Mouse (Mus musculus) kidney, postnatal 36 days (tissue): ENCODE measurements around the gene Gm20716.

ENCODE experiments used
- DNase-seq, 2 experiments: peaks; one replicate each; pipeline ENCODE4 v3.0.0; 2021 to 2022; ENCODE audit warnings: mixed read lengths in 2 of 2

Gene Gm20716

DNA sequence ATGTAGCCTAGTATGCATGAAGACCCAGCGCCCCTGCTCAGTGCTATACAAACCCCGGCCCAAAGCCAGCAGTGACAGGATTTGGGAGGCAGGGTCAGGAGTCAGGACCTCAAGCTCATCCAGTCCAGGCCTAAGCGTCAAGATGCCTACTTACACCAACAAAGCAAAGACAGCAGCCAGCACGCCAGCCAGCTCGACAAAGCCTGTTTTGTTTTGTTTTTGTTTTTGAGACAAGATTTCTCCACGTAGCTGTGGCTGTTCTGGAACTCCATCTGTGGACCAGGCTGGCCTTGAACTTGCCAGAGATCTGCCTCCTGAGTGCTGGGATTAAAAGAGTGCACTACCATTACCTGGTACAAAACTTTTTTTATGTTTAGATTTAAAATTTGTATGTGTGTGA lies 6.8 kb downstream of the Gm20716 start:
- no peak for DNase-seq

- DNase-seq: peak in 1 of 2 experiments; percentile 36
Observed at GRCm38 (mm10) chr2:168213788-168214397, 16.3 kb downstream of the Gm20716 start.

DNA sequence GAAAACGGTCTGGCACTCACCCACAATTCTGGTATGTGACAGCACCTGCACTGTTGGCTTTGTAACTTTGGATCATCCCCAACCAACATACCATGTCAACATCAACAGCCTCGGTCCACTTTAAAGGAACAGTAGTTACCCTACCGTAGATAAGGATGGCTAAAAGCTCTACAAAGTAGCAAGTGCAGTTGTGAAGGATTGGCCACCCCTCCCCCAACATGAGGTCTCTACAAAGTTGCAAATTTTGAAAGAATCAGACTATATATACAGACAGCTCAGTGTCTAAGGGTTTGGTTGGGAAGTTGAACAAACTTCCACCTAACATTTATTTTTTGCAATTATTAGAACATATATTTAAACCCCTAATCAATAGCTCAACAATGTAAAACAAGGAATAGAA lies 22.3 kb downstream of the Gm20716 start:
- no peak for DNase-seq

- peak; percentile 95 to 97 for DNase-seq
Observed at GRCm38 (mm10) chr2:168206725-168207644, 23.2 kb downstream of the Gm20716 start, which contains the start of gene Adnp. Adnp (minus strand) TSS chr2:168207112.

DNA sequence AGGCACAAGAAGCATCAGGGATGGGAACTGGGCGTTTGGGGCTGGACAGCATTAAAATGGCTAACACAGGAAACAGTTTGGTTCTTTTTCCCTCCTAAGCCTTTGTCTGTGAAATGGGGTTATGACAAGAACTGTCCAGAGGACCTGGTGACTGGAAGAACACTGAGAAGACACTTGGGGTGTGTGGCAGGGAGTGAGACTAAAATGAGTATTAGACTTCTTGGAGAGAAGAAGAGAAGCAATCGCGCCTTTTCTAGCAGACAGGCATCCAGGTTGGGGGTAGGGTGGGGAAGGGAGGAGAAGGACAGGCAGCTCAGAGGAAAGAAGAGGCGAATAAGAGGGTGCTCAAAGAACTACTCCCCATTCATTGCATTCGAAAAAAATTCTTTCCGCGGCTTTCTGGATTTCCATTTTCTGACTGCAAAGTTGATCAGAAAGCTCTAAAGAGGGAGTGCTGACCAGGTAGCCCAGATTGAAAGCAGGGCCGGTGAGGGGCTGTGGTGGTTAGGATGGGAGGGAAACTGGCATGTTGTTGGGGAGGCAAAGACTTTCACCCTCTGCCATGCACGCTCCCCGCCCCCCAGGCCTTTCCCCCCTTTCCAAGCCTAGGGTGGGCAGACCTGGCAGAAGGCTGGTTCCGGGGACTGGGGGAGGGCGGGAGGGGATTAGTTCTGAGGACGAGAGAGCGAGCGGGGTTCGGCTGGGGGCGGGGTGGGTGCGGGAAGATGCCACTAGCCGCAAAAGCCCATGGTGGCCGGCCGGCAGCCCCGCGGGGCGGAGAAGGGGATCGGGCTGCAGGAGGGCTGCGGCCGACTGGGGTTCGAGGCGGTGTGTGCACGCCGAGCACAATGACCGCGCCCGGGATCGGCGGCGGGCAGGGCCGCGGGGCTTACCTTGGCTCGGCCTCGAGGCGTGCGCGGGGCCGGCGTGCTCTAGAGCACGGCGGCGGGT lies 24.2 kb downstream of the Gm20716 start:
- peak in 1 of 2 experiments; percentile 42 for DNase-seq

GRCm38 (mm10) chr2:168205265-168205664 lies 24.9 kb downstream of the Gm20716 start:
- peak; percentile 93 to 96 for DNase-seq

GRCm38 (mm10) chr2:168204476-168204999 lies 25.6 kb downstream of the Gm20716 start:
- no peak for DNase-seq

GRCm38 (mm10) chr2:168200014-168200691 lies 30.0 kb downstream of the Gm20716 start:
- no peak for DNase-seq

DNA sequence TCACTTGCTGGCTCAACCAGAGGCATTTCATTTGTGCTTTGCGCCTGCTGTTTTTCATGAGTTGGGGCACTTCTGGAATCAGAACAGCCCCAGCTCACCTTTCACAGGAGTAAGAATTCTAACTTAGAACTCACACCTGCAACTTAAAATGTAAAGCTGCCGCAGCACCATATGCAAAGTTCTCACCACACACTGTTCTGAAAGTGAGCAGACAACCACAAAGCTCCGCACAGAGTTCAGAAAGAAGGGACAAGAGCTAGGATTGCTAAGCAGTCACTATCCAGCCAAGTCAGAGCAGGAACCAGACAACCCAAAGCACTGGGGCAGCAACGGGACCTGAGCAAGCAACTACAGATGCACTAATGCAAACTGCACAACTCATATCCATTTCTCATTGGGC lies 30.7 kb downstream of the Gm20716 start:
- no peak for DNase-seq

GRCm38 (mm10) chr2:168198421-168198820 lies 31.7 kb downstream of the Gm20716 start:
- no peak for DNase-seq

DNA sequence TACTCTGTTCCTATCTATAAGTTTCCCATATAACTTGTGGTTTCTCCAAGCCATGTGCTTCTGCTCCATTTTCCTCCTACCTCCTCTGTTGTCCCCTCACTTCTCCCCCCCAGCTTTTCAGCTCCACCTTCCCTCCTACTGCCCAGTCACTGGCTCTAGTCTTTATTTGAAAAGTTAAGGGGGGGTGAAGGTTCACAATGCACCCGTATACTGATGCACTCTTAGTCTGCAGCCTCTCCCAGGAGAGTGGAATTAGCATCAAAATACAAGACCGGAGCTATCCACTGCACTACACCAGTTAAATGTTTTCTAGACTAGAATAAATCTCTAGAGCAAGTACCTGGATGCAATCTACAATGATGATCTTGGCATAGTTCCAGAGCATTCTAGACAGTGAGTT lies 34.4 kb downstream of the Gm20716 start:
- no peak for DNase-seq

- DNase-seq: no peak
Observed at GRCm38 (mm10) chr2:168193685-168194084, 36.5 kb downstream of the Gm20716 start.

- DNase-seq: no peak
Observed at GRCm38 (mm10) chr2:168191856-168192255, 38.3 kb downstream of the Gm20716 start.

DNA sequence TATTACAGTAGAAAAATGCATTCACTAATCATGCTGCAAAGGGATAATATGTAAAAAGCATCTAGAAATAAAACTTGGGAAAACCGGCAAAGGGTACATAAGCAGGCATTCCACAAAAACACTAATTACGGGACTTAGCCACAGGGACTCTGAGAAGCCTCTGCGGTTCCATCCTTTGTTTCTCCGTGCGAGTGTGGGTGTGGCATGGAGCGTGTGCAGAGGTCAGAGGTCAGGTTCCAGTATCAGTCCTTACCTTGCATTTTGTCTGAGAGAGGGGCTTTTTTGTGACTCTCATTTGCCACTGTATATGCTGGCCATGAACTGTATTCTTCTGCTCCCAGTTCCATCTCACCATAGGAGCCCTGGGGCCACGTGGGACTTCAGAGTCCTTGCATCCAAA lies 54.2 kb downstream of the Gm20716 start:
- DNase-seq: no peak

DNA sequence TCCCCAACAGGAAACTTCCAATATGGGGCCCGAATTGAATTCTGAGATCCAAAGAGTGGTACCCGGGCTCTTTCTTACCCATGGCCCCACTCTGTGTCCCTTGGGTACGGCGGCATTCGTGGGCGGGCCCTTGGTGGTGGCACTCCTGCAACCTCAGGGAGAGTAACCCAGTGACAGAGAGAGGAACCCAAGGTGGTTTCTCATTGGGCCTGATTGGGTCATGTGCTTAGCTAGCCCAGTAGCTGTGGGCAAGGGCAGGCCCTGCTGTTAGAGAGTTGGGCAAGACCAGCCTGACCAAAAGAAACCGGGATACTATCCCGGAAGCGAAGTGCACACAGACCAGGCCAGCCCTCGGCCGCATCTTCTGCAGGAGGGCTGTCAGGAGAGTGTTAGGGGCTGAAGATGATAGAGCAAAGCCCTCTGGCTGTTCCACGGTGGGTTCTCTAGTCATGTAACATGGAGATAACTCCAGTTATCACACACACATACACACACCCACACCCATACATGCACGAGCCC lies 59.9 kb downstream of the Gm20716 start:
- DNase-seq: peak; percentile 85 to 88

GRCm38 (mm10) chr2:168169800-168170113 lies 60.4 kb downstream of the Gm20716 start:
- DNase-seq: no peak

DNA sequence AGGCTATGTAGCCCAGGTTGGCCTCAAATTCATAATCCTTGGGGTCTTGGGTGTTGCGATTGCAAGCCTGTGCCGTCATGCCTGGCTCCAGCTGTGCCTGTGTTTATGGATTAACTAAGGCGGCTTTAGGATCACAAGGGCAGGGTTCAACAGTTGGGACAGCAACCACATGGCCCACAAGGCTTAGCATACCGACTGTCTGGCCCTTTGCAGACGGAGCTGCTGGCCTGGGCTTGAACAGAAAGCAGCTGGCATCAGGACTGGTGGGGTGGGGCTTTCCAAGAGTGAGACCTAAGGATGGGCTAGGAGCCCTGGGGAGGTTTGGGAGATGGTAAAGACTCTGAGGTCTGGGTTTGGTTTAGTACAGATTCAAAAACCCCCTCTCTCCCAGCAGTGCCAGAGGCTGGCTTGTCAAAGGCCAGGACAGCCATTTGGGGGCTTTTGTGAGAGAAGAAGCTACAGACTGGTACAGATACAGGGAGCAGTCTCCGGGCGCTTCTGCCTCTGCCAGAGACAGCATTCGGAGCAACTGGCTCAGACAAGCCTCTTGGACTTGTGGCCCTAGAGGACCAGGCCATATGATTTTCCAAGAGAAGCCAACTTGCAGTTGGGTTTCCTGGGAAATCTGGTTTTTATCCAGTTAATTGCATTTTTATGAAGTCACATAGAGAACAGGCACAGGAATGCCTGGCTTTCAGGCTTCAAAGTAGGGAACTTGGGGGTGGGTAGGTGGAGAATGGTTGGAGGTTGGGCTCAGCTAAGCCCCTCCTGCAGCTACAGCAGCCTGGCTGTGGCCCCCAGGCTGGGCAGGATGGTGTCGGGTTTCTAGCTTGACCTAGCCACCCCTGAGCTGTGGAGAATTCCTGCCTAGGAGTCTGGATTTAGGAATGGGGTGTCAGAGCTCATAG lies 61.0 kb downstream of the Gm20716 start:
- peak; percentile 62 to 68 for DNase-seq

- no peak for DNase-seq
Observed at GRCm38 (mm10) chr2:168167781-168168180, 62.4 kb downstream of the Gm20716 start.

DNA sequence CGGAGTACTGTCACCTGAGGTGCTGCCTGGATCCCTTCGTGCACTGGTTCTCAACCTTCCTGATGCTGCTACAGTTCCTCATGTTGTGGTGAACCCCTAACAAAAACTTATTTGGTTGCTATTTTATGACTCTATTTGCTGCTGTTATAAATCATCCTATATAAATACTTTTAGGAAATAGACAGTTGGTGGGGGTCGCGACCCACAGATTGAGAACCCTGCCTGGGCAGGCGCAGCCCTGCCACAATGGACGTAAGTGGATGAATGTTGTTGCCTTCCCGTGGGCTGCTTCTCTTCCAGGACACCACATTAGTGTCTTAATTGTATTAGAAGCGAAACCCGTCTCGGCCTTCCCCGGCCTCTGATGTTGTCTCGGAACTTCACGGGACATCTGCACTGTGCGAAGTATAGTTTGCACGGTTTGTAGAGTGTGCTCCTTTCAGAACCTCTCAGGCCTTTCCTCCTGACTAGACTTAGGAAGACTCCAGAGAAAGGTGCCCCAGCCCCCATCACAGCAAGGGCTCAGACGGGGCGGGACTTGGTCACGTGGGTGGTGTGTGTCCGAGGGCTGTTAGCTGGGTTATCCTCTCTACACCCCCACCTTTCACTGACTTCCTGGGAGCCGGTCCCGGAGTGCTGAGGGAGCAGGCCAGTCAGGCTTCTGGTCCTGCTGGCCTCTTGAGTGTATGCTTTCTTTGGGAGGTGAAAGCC lies 63.3 kb downstream of the Gm20716 start:
- DNase-seq: peak; percentile 66 to 81

DNA sequence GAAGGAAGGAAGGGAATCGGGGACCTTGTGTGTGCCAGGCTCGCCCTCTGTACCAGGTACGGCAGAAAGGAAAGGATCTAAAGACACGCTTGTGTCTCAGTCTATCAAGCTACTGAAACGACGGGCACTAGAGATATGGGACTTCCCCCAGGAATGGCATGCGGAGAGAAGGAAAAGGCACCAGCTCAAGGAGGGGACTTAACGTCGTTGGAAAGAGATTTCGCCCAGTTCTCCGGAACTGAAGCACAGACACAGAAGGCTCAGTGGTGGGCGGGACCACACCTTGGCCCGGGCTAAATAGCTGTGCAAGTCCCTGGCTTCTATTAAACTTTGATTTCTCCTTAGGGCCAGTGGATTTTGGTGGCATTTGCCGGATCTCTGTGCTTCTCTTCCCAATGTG lies 68.2 kb downstream of the Gm20716 start:
- DNase-seq: peak in 1 of 2 experiments; percentile 61
